ENCODE assay signal across 9 mouse cellular contexts in genomic region chr2:118913551-118914276, GRCm38 (mm10). TPM values are rescaled to one million over a fixed set of nuclear protein-coding genes. Genes with fewer than 3 reads are reported as not detected.
DNase-seq lines count a peak whose midpoint lies in the region; ATAC-seq lines count a peak whose summit lies in the region.
"Had no signal": no experiment of that assay in that cellular context is flagged by ENCODE, and none has a peak within 500 bp of the region (broad histone marks: within the 10 kb centered on the region; RNA-seq: fewer than 3 reads in every experiment).

No protein-coding gene starts in this region.

- H3K9ac ChIP-seq in embryonic facial prominence, embryonic 15.5 days, result no peak overlapping the region
- H3K9ac ChIP-seq in kidney, embryonic 16.5 days (replicated peaks; ENCODE audit: low read length), result no peak overlapping the region
- H3K9ac ChIP-seq: neural tube, embryonic 13.5 days had no signal

- H3K4me3 ChIP-seq in embryonic facial prominence, embryonic 15.5 days (replicated peaks), result no peak overlapping the region
- no peak overlapping the region for H3K4me3 ChIP-seq in kidney, embryonic 16.5 days (ENCODE audit: low read length)
- H3K4me3 ChIP-seq: neural tube, embryonic 13.5 days had no signal

- WGBS in embryonic facial prominence, embryonic 15.5 days, result 50% methylated on average over 11 of the region's 11 CpGs
- 56% methylated on average over 11 of the region's 11 CpGs for WGBS in kidney, embryonic 16.5 days

- no peak overlapping the region for H3K27ac ChIP-seq in embryonic facial prominence, embryonic 15.5 days (replicated peaks)
- H3K27ac ChIP-seq in kidney, embryonic 16.5 days (ENCODE audit: low read length), result no peak overlapping the region
- H3K27ac ChIP-seq: neural tube, embryonic 13.5 days had no signal

- H3K36me3 ChIP-seq in embryonic facial prominence, embryonic 15.5 days, result peaks cover 15% of the 10 kb centered on the region
- peaks cover 9% of the 10 kb centered on the region; the same call in 1 of the 2 replicates for H3K36me3 ChIP-seq in kidney, embryonic 16.5 days (ENCODE audit: insufficient read depth, low read length)

- peaks cover 31% of the 10 kb centered on the region for H3K4me1 ChIP-seq in embryonic facial prominence, embryonic 15.5 days
- H3K4me1 ChIP-seq in kidney, embryonic 16.5 days (ENCODE audit: insufficient read depth, low read length), result peaks cover 20% of the 10 kb centered on the region

- H3K4me2 ChIP-seq in embryonic facial prominence, embryonic 15.5 days (replicated peaks), result no peak overlapping the region
- no peak overlapping the region for H3K4me2 ChIP-seq in kidney, embryonic 16.5 days (replicated peaks; ENCODE audit: low read depth, low read length)
- H3K4me2 ChIP-seq: neural tube, embryonic 13.5 days had no signal

- 0 out of 2 replicates have a peak, but pooled peaks have one; percentile 12 for ATAC-seq in embryonic facial prominence, embryonic 15.5 days (ENCODE audit: insufficient number of reproducible peaks, low FRiP score, low TSS enrichment, low read depth)
- 0 out of 2 replicates have a peak, but pooled peaks have one; percentile 14 for ATAC-seq in kidney, embryonic 16.5 days (ENCODE audit: low FRiP score, low TSS enrichment)

- peak; percentile 36 for DNase-seq in gastrocnemius, postnatal 10 days
- DNase-seq in gastrocnemius, postnatal 4 days (ENCODE audit: low spot score in 2 of 2), result no peak
- DNase-seq in Muller cell, postnatal 12 days (ENCODE audit: inconsistent ontology term), result peak; percentile 53
- no peak for DNase-seq in thymus, postnatal 14 days
- no peak for DNase-seq in left cerebral cortex, adult 11 months (ENCODE audit: low spot score)
- DNase-seq in embryo, embryonic 9.5 days (ENCODE audit: extremely low spot score), result no peak

- no peaks in the 10 kb centered on the region for H3K27me3 ChIP-seq in embryonic facial prominence, embryonic 15.5 days
- no peaks in the 10 kb centered on the region for H3K27me3 ChIP-seq in kidney, embryonic 16.5 days (ENCODE audit: insufficient read depth, low read length)
- H3K27me3 ChIP-seq: neural tube, embryonic 13.5 days had no signal

- no peaks in the 10 kb centered on the region for H3K9me3 ChIP-seq in embryonic facial prominence, embryonic 15.5 days (replicated peaks)
- no peaks in the 10 kb centered on the region for H3K9me3 ChIP-seq in kidney, embryonic 16.5 days (ENCODE audit: low read length)
- H3K9me3 ChIP-seq: neural tube, embryonic 13.5 days had no signal

RNA-seq across cellular contexts. Expression of gene Chst14, which starts 12.6 kb away (rescaled TPM):
- 10 to 100 TPM in 1 of 2 experiments, 1 to 10 TPM in 1; 9.8 to 11.3 TPM for total RNA-seq in gastrocnemius, postnatal 10 days (2021)
- 10 to 100 TPM; 19.5 to 19.7 TPM for total RNA-seq in gastrocnemius, postnatal 4 days (2021)
- 49.0 and 50.4 TPM in 2 replicates for polyA plus RNA-seq in embryonic facial prominence, embryonic 15.5 days (2015; fragmentation: Nextera tagmentation; extraction: Ambion mirVana)
- polyA plus RNA-seq in kidney, embryonic 16.5 days (2015; fragmentation: Nextera tagmentation; extraction: Ambion mirVana), result 26.8 and 28.6 TPM in 2 replicates

RNA-seq across cellular contexts. Expression of gene Bahd1, which starts 13.5 kb away (rescaled TPM):
- total RNA-seq in gastrocnemius, postnatal 10 days (2021), result 1 to 10 TPM; 4.8 to 7.4 TPM
- 10 to 100 TPM; 15.2 to 15.4 TPM for total RNA-seq in gastrocnemius, postnatal 4 days (2021)
- polyA plus RNA-seq in embryonic facial prominence, embryonic 15.5 days (2015; fragmentation: Nextera tagmentation; extraction: Ambion mirVana), result 5.9 and 7.0 TPM in 2 replicates
- 3.1 and 3.5 TPM in 2 replicates for polyA plus RNA-seq in kidney, embryonic 16.5 days (2015; fragmentation: Nextera tagmentation; extraction: Ambion mirVana)

RNA-seq across cellular contexts. Expression of gene Ivd, which starts 52.0 kb away (rescaled TPM):
- 10 to 100 TPM; 57.9 to 75.4 TPM for total RNA-seq in gastrocnemius, postnatal 10 days (2021)
- total RNA-seq in gastrocnemius, postnatal 4 days (2021), result 10 to 100 TPM; 71.4 to 74.5 TPM
- 65.9 and 69.2 TPM in 2 replicates for polyA plus RNA-seq in embryonic facial prominence, embryonic 15.5 days (2015; fragmentation: Nextera tagmentation; extraction: Ambion mirVana)
- polyA plus RNA-seq in kidney, embryonic 16.5 days (2015; fragmentation: Nextera tagmentation; extraction: Ambion mirVana), result 91.0 and 91.1 TPM in 2 replicates

Comparison
In these comparisons a context has a peak if more than half of its experiments do, and no peak if none do; other contexts are left out.
1. DNase-seq: peak in gastrocnemius, postnatal 10 days (single experiment) and Muller cell, postnatal 12 days (single experiment); none in gastrocnemius, postnatal 4 days (0 of 2), thymus, postnatal 14 days (single experiment), left cerebral cortex, adult 11 months (single experiment) and embryo, embryonic 9.5 days (single experiment).